Mouse (Mus musculus): ENCODE measurements around the gene Fkbp4.

Fkbp4 gene

GRCm38 (mm10) chr6:128436356-128437005 lies 2.0 kb downstream of the Fkbp4 start:
- DNase-seq (ENCODE audit: low read depth): no peak

GRCm38 (mm10) chr6:128435474-128435873 lies 3.0 kb downstream of the Fkbp4 start:
- DNase-seq (ENCODE audit: low read depth): no peak

GRCm38 (mm10) chr6:128433566-128433965 lies 4.9 kb downstream of the Fkbp4 start:
- DNase-seq (ENCODE audit: low read depth): no peak

GRCm38 (mm10) chr6:128432356-128432915 lies 6.0 kb downstream of the Fkbp4 start:
- no peak for DNase-seq (ENCODE audit: low read depth)

- no peak for DNase-seq (ENCODE audit: low read depth)
These were observed 8.7 kb downstream of the Fkbp4 start for GRCm38 (mm10) chr6:128429826-128430225.

GRCm38 (mm10) chr6:128429300-128429699 lies 9.2 kb downstream of the Fkbp4 start:
- DNase-seq (ENCODE audit: low read depth): no peak

- no peak for DNase-seq (ENCODE audit: low read depth)
These were observed 10.9 kb downstream of the Fkbp4 start for GRCm38 (mm10) chr6:128427571-128427970.

GRCm38 (mm10) chr6:128425046-128425445 lies 13.4 kb downstream of the Fkbp4 start:
- DNase-seq (ENCODE audit: low read depth): no peak

GRCm38 (mm10) chr6:128424269-128425019 lies 14.0 kb downstream of the Fkbp4 start, which contains the start of gene Itfg2:
Gene Itfg2, minus strand, starts transcription at chr6:128424931.
- DNase-seq (ENCODE audit: low read depth): peak; percentile 92

GRCm38 (mm10) chr6:128423496-128424268 lies 14.8 kb downstream of the Fkbp4 start:
- peak; percentile 13 for DNase-seq (ENCODE audit: low read depth)

- DNase-seq (ENCODE audit: low read depth): no peak
These were observed 17.0 kb downstream of the Fkbp4 start for GRCm38 (mm10) chr6:128421480-128421879.

GRCm38 (mm10) chr6:128421036-128421435 lies 17.4 kb downstream of the Fkbp4 start:
- no peak for DNase-seq (ENCODE audit: low read depth)

- no peak for DNase-seq (ENCODE audit: low read depth)
These were observed 20.4 kb downstream of the Fkbp4 start for GRCm38 (mm10) chr6:128418076-128418475.

GRCm38 (mm10) chr6:128416169-128416568 lies 22.3 kb downstream of the Fkbp4 start:
- no peak for DNase-seq (ENCODE audit: low read depth)

GRCm38 (mm10) chr6:128411115-128411514 lies 27.4 kb downstream of the Fkbp4 start:
- peak; percentile 59 for DNase-seq (ENCODE audit: low read depth)

GRCm38 (mm10) chr6:128410305-128410704 lies 28.2 kb downstream of the Fkbp4 start:
- no peak for DNase-seq (ENCODE audit: low read depth)

GRCm38 (mm10) chr6:128408544-128409125 lies 29.8 kb downstream of the Fkbp4 start:
- no peak for DNase-seq (ENCODE audit: low read depth)

- no peak for DNase-seq (ENCODE audit: low read depth)
These were observed 33.8 kb downstream of the Fkbp4 start for GRCm38 (mm10) chr6:128404708-128405107.

- no peak for DNase-seq (ENCODE audit: low read depth)
These were observed 38.9 kb downstream of the Fkbp4 start for GRCm38 (mm10) chr6:128399421-128400185.

GRCm38 (mm10) chr6:128398996-128399395 lies 39.5 kb downstream of the Fkbp4 start, which contains the start of gene Nrip2:
Gene Nrip2, plus strand, starts transcription at chr6:128399296.
- DNase-seq (ENCODE audit: low read depth): no peak

All from c-Kit-positive CD71-negative TER-119-negative erythroid progenitor cells, embryonic 14.5 days (primary cell).